Mouse (Mus musculus) liver, embryonic 16.5 days (tissue): ENCODE measurements around the gene Zfp444. TPM values are rescaled to one million over a fixed set of nuclear protein-coding genes. Genes with fewer than 3 reads are reported as not detected.
A peak's percentile ranks its signal among the peaks of the same experiment; 100 is the strongest.

Source experiments
- ATAC-seq: fragments of 200-750 bp; cut with Nextera tagmentation; 2 replicates; pipeline ENCODE4 v1.8.0; 2017; ENCODE audit warnings: low read depth, mild to moderate bottlenecking, moderate number of reproducible peaks, moderate library complexity
- H3K27ac ChIP-seq: fragments of 300-500 bp; sonication (generic); 2 replicates; pipeline ENCODE4 v1.5.1; 2014; ENCODE audit warnings: mild to moderate bottlenecking, low read length
- H3K27me3 ChIP-seq: fragments of 300-500 bp; sonication (generic); 2 replicates; pipeline ENCODE4 v1.6.1; 2014; ENCODE audit warnings: low read depth, low read length, mixed read lengths; ENCODE audit not compliant: control insufficient read depth, insufficient read depth
- H3K36me3 ChIP-seq: fragments of 300-500 bp; sonication (generic); 2 replicates; pipeline ENCODE4 v1.6.1; 2014; ENCODE audit warnings: mild to moderate bottlenecking; ENCODE audit not compliant: control insufficient read depth, insufficient read depth
- H3K4me1 ChIP-seq: fragments of 300-500 bp; sonication (generic); 2 replicates; pipeline ENCODE4 v1.6.1; 2014; ENCODE audit warnings: low read depth, low read length, mixed read lengths; ENCODE audit not compliant: control insufficient read depth
- H3K4me2 ChIP-seq: fragments of 300-500 bp; sonication (generic); 2 replicates; pipeline ENCODE4 v1.6.1; 2014; ENCODE audit warnings: low read depth, low read length, mixed read lengths
- H3K4me3 ChIP-seq: fragments of 300-500 bp; sonication (generic); 2 replicates; pipeline ENCODE4 v1.5.1; 2014; ENCODE audit warnings: low read depth, mild to moderate bottlenecking, low read length
- H3K9ac ChIP-seq: fragments of 300-500 bp; sonication (generic); 2 replicates; pipeline ENCODE4 v1.6.1; 2014; ENCODE audit warnings: low read depth, low read length
- H3K9me3 ChIP-seq: fragments of 300-500 bp; sonication (generic); replicated peaks from 2 replicates; pipeline ENCODE4 v1.6.1; 2016; ENCODE audit warnings: low read length; ENCODE audit not compliant: control insufficient read depth
- WGBS: fragments of 180-500 bp; shearing (Covaris S2); extraction: QIAGEN DNeasy Blood & Tissue Kit; methylation state at CpG from one replicate; pipeline ENCODE4 v1.1.7; 2014; ENCODE audit not compliant: insufficient replicate concordance; 5-methylcytosine and 5-hydroxymethylcytosine counted together
- polyA plus RNA-seq: library from polyadenylated mRNA; unstranded; fragments of >200 nt; fragmentation: Nextera tagmentation; extraction: Ambion mirVana; gene quantifications from 2 replicates; pipeline ENCODE4 v1.2.1, GENCODE M21; 2015

The Zfp444 gene
- polyA plus RNA-seq, 1 experiment from 2014 or later, result 16.1 TPM

- H3K9me3 ChIP-seq, result no peaks in the 10 kb centered on the region
- peaks cover 48% of the 10 kb centered on the region for H3K4me1 ChIP-seq
- no peaks in the 10 kb centered on the region for H3K27me3 ChIP-seq
- H3K27ac ChIP-seq, result peak within 1 kb of the TSS; percentile 89
- peak within 1 kb of the TSS; percentile 86 for H3K9ac ChIP-seq
- peak within 1 kb of the TSS; percentile 82 for H3K4me3 ChIP-seq
- peak within 1 kb of the TSS; percentile 79 for H3K4me2 ChIP-seq
- no peaks in the 10 kb centered on the region for H3K36me3 ChIP-seq
- WGBS, result under 1% methylated on average over 50 of the region's 54 CpGs
- peak; percentile 84 for ATAC-seq
Observed at GRCm38 (mm10) chr7:6155901-6156411, 16.1 kb upstream of the Zfp444 start, which contains the start of gene Zfp787. Zfp787 (minus strand) TSS chr7:6155997.

GRCm38 (mm10) chr7:6156901-6157472 lies 15.0 kb upstream of the Zfp444 start:
- WGBS, result 22% methylated on average over 9 of the region's 9 CpGs
- peak overlapping the region; percentile 89 for H3K27ac ChIP-seq
- H3K9me3 ChIP-seq, result no peaks in the 10 kb centered on the region
- no peak for ATAC-seq
- H3K27me3 ChIP-seq, result no peaks in the 10 kb centered on the region
- peak overlapping the region; percentile 86 for H3K9ac ChIP-seq
- no peaks in the 10 kb centered on the region for H3K36me3 ChIP-seq
- H3K4me3 ChIP-seq, result peak overlapping the region; percentile 82
- peaks cover 44% of the 10 kb centered on the region for H3K4me1 ChIP-seq
- peak overlapping the region; percentile 79 for H3K4me2 ChIP-seq

- no peaks in the 10 kb centered on the region for H3K27me3 ChIP-seq
- H3K9me3 ChIP-seq, result no peaks in the 10 kb centered on the region
- H3K4me3 ChIP-seq, result 0 out of 2 replicates have a peak overlapping the region, but pooled peaks have one; percentile 82
- peak overlapping the region; percentile 79 for H3K4me2 ChIP-seq
- peak overlapping the region; percentile 89 for H3K27ac ChIP-seq
- H3K9ac ChIP-seq, result peak overlapping the region; percentile 36; the same call in 1 of the 2 replicates
- no peaks in the 10 kb centered on the region for H3K36me3 ChIP-seq
- no peak for ATAC-seq
- peaks cover 41% of the 10 kb centered on the region for H3K4me1 ChIP-seq
- WGBS, result 6% methylated on average over 1 of the region's 1 CpGs
Observed at GRCm38 (mm10) chr7:6157479-6157878, 14.5 kb upstream of the Zfp444 start.

- Histone ChIP-seq H3K4me3 (no peak overlapping the region), H3K4me2 (no peak overlapping the region), H3K4me1 (peaks cover 24% of the 10 kb centered on the region), H3K36me3 (no peaks in the 10 kb centered on the region), H3K27ac (no peak overlapping the region), H3K9me3 (no peaks in the 10 kb centered on the region), H3K27me3 (no peaks in the 10 kb centered on the region), H3K9ac (no peak overlapping the region)
- 80% methylated on average over 3 of the region's 3 CpGs for WGBS
- no peak for ATAC-seq
Observed at GRCm38 (mm10) chr7:6159604-6160003, 12.4 kb upstream of the Zfp444 start.

GRCm38 (mm10) chr7:6161541-6161940 lies 10.5 kb upstream of the Zfp444 start:
- Histone ChIP-seq H3K27ac (no peak overlapping the region), H3K4me3 (no peak overlapping the region), H3K4me2 (no peak overlapping the region), H3K36me3 (no peaks in the 10 kb centered on the region), H3K9ac (no peak overlapping the region), H3K27me3 (no peaks in the 10 kb centered on the region), H3K9me3 (no peaks in the 10 kb centered on the region), H3K4me1 (peaks cover 16% of the 10 kb centered on the region)
- no peak for ATAC-seq
- 44% methylated on average over 3 of the region's 3 CpGs for whole genome bisulfite sequencing

GRCm38 (mm10) chr7:6162172-6162571 lies 9.9 kb upstream of the Zfp444 start:
- Histone ChIP-seq H3K4me1 (peaks cover 9% of the 10 kb centered on the region), H3K36me3 (no peaks in the 10 kb centered on the region), H3K4me2 (no peak overlapping the region), H3K27ac (no peak overlapping the region), H3K9ac (no peak overlapping the region), H3K9me3 (no peaks in the 10 kb centered on the region), H3K27me3 (no peaks in the 10 kb centered on the region), H3K4me3 (no peak overlapping the region)
- no peak for ATAC-seq
- 61% methylated on average over 4 of the region's 4 CpGs for WGBS

GRCm38 (mm10) chr7:6164671-6165070 lies 7.4 kb upstream of the Zfp444 start:
- 47% methylated on average over 5 of the region's 5 CpGs for WGBS
- Histone ChIP-seq H3K27ac (no peak overlapping the region), H3K4me3 (no peak overlapping the region), H3K9ac (no peak overlapping the region), H3K4me1 (no peaks in the 10 kb centered on the region), H3K27me3 (no peaks in the 10 kb centered on the region), H3K9me3 (no peaks in the 10 kb centered on the region), H3K36me3 (no peaks in the 10 kb centered on the region), H3K4me2 (no peak overlapping the region)
- ATAC-seq, result no peak

GRCm38 (mm10) chr7:6169403-6169802 lies 2.6 kb upstream of the Zfp444 start:
- peak overlapping the region; percentile 55 for H3K27ac ChIP-seq
- H3K4me1 ChIP-seq, result peaks cover 8% of the 10 kb centered on the region
- H3K4me2 ChIP-seq, result no peak overlapping the region
- H3K27me3 ChIP-seq, result no peaks in the 10 kb centered on the region
- WGBS, result 40% methylated on average over 3 of the region's 3 CpGs
- H3K36me3 ChIP-seq, result no peaks in the 10 kb centered on the region
- peak; percentile 38 for ATAC-seq
- no peak overlapping the region for H3K4me3 ChIP-seq
- no peaks in the 10 kb centered on the region for H3K9me3 ChIP-seq
- no peak overlapping the region for H3K9ac ChIP-seq

- Histone ChIP-seq H3K9ac (no peak overlapping the region), H3K4me1 (peaks cover 18% of the 10 kb centered on the region), H3K4me3 (no peak overlapping the region), H3K27me3 (no peaks in the 10 kb centered on the region), H3K36me3 (no peaks in the 10 kb centered on the region), H3K27ac (peak overlapping the region; percentile 31; the same call in 1 of the 2 replicates), H3K4me2 (no peak overlapping the region), H3K9me3 (no peaks in the 10 kb centered on the region)
- 60% methylated on average over 9 of the region's 9 CpGs for WGBS
- no peak for ATAC-seq
Observed at GRCm38 (mm10) chr7:6170391-6170790, 1.6 kb upstream of the Zfp444 start.
